Mouse (Mus musculus) right cerebral cortex, adult 2 months (tissue): Measurements from ENCODE around the gene Atp8b4.

Source experiments
- DNase-seq, 2 experiments: peaks; one replicate each; pipeline ENCODE4 v3.0.0; 2021 to 2022; ENCODE audit warnings: low spot score in 2 of 2

Atp8b4 gene

GRCm38 (mm10) chr2:126434305-126434704 is 66.2 kb downstream of the Atp8b4 start:
- DNase-seq, result no peak

DNA sequence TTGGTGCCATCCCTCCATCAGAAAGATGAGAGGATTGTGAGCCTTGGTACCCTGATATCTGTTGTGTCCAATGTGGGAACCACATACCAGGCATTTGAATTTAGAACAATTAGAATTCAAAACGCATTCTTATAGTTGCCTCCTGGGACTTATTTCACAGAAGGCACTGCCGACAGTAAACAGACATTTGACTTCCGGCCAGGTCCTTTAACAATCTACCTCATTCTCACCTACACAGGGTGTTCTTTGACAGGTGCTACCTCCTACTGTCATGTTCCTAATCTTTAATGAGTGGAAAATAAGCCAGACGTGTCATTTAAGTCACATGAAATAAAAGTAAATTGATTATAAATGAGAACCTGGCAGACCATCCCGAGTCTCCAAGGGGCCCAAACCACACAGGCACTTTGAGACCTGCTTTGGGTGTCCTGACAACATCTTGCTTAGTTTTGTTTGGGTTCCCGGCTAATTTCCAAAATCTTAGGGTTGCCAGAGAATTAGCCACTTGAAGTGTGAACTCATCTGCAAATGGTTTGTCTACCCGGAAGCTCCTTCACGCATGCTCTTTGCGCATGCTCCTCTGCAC is 67.9 kb downstream of the Atp8b4 start:
- DNase-seq, result no peak

- peak; percentile 50 to 70 for DNase-seq
These were observed 71.2 kb downstream of the Atp8b4 start for GRCm38 (mm10) chr2:126429282-126429681.

GRCm38 (mm10) chr2:126425223-126425622 is 75.3 kb downstream of the Atp8b4 start:
- no peak for DNase-seq

DNA sequence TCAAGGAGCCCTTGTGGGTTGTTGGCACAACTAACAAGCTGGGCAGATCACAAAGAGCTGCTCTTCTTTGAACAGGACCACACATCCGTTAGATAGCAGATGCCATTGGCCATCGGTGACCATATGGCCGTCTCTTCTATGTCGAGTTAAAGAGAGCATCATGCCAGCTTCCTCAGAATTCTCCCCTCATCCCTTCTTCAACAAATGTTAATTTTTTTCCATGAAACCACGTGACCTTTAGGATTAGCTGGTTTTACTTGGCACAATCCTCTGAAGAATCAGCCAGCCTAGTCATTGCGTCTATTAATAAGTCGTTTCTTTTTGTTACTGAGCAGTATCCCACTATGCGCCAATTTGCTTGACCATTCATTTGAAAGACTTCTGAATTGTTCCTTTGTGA is 75.8 kb downstream of the Atp8b4 start:
- no peak for DNase-seq

- no peak for DNase-seq
These were observed 79.6 kb downstream of the Atp8b4 start for GRCm38 (mm10) chr2:126420901-126421300.

DNA sequence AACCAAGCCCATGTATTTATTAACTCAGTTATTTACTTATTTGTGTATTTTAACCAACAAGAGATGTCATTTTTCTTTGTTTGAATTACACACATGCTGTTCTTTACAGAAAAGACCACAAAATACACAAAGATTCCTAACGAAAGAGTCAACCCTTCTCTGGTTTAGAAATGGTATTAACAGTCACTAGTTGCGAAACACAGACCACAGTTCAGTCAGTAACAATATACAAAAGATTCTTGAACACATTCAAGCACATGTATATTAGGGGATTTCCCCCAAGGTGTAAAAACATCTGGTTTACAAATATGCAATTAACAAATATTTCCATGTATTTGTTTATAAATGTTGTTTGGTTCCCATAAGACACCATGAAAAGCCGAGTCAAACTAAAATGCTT is 81.6 kb downstream of the Atp8b4 start:
- DNase-seq, result no peak

DNA sequence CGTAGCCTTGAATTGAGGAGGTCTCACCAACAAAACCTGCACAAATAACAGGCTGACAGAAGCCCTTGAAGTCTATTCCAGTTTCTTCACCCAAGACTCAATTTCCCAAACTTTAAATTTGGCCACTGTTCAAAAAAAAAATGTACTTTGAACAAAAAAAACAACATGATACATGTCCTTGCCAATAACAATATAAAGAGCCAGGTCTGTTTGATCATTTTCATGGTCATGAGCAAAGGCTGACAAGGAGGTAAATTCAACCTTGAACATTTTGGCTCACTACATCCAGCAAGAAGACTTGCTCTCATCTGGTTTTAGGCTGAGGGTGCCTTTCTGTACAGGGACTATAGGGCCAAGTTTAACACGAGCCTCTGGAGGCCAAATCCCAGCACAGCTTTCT is 83.7 kb downstream of the Atp8b4 start:
- no peak for DNase-seq

- no peak for DNase-seq
These were observed 84.5 kb downstream of the Atp8b4 start for GRCm38 (mm10) chr2:126415981-126416380.

DNA sequence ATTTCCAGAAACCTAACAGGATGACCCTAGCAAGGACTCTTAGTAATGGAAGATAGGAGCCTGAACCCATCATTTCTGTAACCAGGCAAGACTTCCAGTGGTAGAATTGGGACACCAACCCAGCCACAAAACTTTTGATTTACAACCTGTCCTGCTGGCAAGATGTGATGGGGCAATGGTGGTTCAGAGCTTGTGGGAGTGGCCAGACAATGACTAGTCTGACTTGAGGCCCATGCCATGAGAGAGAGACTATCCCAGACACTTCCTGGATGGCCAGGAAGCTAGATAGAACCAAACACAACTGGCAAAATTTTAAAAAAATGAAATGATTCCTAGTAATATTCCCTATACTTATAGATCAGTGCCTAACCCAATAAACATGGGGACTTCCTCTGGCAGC is 87.7 kb downstream of the Atp8b4 start:
- no peak for DNase-seq

DNA sequence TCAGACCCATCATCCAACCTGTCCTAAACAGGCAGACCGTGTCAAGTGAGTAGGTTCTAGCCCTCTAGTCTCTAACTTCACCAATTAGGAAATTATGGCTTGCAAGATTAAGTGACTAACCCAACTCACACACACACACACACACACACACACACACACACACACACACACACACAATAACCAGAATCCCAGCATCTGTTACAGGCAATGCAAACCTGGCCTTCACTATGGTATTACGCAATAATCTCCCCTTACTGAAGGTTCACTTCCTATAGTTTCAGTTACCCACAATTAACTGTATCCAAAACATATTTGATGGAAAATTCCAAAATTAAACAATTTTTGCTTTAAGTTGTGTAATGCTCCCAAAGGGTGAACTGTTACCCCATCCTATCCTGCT is 101.0 kb downstream of the Atp8b4 start:
- DNase-seq, result no peak

- no peak for DNase-seq
These were observed 101.5 kb downstream of the Atp8b4 start for GRCm38 (mm10) chr2:126399017-126399416.

DNA sequence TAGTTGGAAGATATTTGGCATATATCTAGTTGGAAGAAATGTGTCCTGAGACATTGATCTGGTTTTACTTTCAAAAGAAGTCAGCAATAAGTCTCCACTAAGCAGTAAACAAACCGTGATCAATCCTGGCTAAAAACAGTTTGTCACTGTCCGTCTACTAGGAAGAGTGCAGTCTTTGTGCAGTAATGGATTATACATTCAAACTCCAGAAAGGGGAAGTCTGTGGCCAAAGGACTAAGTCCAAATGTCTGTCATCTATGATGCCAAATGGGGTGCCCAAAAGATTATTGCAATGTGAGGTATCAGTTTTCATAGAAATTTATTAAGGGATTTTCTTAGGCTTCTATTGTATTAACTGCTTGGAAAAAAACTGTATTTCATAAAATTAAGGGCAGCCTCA is 102.3 kb downstream of the Atp8b4 start:
- DNase-seq, result no peak

- no peak for DNase-seq
These were observed 103.0 kb downstream of the Atp8b4 start for GRCm38 (mm10) chr2:126397513-126397912.

DNA sequence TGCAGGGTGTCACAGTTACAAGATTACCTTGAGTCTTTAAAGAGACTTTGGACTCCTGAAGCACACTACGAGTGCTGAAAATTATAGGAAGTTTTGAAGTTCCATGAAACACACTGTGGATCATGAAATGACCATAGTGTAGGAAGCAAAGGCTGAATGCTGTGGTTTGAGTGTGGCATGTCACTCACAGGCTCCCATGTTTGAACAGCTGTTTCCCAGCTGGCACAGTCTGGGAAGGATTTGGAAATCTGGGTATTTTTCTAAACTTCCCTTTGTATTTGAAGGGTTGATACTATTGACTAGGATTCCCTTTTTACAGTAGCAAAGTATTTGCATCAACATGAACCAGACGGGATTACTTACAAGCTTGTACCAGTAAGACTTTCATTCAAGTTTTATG is 105.5 kb downstream of the Atp8b4 start:
- no peak for DNase-seq

- DNase-seq, result no peak
These were observed 112.9 kb downstream of the Atp8b4 start for GRCm38 (mm10) chr2:126387458-126388037.

DNA sequence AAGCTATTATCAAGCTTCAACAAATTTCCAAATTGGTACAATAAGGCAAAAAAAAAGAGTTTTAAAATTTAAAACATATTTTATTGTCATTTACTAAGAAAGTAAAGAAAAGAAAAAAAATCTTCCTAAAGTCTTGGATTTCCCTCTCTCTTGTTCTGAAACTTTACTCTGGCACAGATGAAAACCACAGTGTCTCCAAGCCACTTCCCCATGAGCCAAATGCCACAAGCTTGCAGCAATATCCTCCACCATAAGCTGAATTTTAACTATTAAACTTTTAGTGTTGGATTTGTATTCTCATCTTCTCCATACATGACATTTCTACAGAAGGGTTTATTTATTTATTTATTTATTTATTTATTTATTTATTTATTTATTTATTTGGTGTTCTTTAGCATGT is 114.4 kb downstream of the Atp8b4 start:
- no peak for DNase-seq

DNA sequence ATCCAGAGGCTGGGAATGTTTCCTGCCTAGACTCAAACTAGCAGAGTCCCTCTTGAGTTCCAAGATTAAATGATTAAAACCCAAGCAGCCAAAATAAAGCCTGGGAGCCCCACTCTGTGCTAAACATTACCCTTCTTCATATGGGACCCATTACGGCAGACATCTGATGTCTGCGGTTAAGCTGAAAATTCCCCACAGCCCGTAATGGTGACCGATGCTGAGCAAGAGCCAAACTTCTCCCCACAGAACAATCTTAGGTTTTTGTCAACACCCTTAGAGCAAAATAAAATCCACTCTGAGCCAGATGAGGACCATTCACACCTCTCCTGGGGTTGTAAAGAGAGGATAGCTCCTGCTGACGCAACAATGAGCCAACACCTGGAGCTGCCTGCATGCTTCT is 120.2 kb downstream of the Atp8b4 start:
- no peak for DNase-seq

DNA sequence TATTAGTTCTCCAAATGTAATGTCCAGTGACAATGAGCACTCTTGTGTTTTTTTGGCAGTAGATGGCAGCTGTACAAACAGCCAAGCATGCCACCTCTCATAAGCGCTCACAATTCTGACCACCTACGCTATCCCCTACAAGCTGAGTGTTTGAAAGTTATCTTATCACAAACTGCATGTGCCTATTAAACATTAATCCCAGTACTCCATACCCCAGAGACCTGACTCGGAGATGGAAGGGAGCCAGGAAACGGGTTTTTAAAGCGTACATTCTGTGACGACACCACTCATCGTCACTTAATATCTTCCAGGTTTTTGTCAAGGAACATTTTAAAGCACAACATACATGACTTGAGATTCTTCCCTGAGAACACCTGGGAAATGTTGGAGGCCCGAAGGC is 128.8 kb downstream of the Atp8b4 start:
- no peak for DNase-seq

DNA sequence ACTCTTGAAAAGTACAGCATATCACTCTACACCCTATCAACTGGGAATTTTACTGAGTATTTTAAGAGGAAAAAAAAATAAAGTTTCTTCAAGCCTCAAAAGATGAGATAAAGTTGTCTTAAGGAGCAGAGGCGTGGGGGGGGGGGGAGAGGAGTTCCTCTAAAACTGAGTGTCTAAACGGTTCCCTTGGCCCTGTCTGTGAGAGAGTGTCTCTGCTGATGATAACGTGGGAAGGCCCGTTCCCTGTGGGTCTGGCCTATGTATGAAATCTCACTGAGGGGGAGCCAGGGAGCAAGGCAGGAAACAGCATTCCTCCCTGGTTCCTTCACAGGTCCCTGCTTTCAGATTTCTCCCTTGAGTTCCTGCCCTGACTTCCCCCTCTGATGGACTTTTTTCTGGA is 130.7 kb downstream of the Atp8b4 start:
- no peak for DNase-seq

GRCm38 (mm10) chr2:126363745-126364725 is 136.4 kb downstream of the Atp8b4 start:
- DNase-seq, result no peak

DNA sequence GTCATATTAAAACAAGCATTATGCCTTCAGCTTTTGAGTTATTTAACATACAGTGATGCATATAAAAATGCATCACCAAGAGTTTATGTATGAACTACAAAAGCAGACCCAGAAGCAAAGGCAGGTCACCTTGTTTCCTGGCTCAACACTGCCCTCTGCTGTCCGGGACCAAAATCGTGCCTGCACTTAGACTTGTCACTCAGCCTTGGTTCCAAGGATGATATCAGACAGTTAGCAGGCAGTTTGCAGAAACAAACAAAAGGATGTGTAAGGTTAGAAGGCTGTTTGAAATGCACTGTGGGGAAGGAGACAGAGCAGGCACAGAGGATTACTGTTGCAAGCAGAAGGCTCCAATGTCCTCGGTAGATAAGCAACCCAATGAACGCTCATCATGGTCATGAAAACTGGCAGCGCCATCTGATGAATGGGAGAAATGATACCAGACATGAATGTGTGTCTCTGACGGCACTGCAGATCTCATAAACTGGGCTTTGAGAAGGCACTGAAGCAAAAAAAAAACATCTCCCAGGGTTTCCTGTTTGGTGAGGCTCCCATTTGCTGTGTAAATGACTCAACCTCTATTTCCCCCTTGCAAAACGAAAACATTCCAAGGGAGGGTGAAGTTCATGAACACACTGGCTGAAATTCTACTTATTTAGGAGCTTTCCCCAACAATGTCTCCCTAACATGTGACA is 137.3 kb downstream of the Atp8b4 start:
- peak; percentile 75 to 88 for DNase-seq
